Mouse (Mus musculus) CH12.LX (cell line): ENCODE data around the gene Vinac1. TPM values are rescaled to one million over a fixed set of nuclear protein-coding genes. Genes with fewer than 3 reads are reported as not detected.
A peak's percentile ranks its signal among the peaks of the same experiment; 100 is the strongest.

Experiments
- DNase-seq: peaks from one replicate; pipeline ENCODE4 v3.0.0-alpha.2; 2013; ENCODE audit errors: extremely low read depth
- H3K27ac ChIP-seq: 2 replicates; pipeline ENCODE4 v1.5.1; 2012; ENCODE audit warnings: low read depth, mild to moderate bottlenecking, control low read depth, moderate library complexity; ENCODE audit not compliant: insufficient read depth
- H3K27me3 ChIP-seq: replicated peaks from 2 replicates; pipeline ENCODE3; 2012; ENCODE audit warnings: inconsistent platforms
- H3K36me3 ChIP-seq, 2 experiments: replicated peaks in 1 of 2; 2 replicates each; pipeline versions ENCODE3 to v1.6.1; 2012; ENCODE audit warnings: inconsistent platforms in 1 of 2, low read length in 1 of 2, mild to moderate bottlenecking in 1 of 2, mixed read lengths in 1 of 2, moderate library complexity in 1 of 2; ENCODE audit not compliant: control insufficient read depth in 1 of 2, insufficient read depth in 1 of 2
- H3K4me1 ChIP-seq, 2 experiments: 2 replicates each; pipeline ENCODE4 v1.6.1; 2012; ENCODE audit warnings: inconsistent platforms in 1 of 2, moderate library complexity in 1 of 2; ENCODE audit not compliant: insufficient read depth in 2 of 2, control insufficient read depth in 1 of 2
- H3K4me2 ChIP-seq: 2 replicates; pipeline ENCODE4 v1.6.1; 2012; ENCODE audit warnings: low read depth, mild to moderate bottlenecking, control low read depth; ENCODE audit not compliant: poor library complexity, insufficient read depth, severe bottlenecking
- H3K4me3 ChIP-seq, 3 experiments: fragments of 150-350 bp in 1 of 3; sonication (generic) in 1 of 3; replicated peaks in 1 of 3; 2 replicates each; pipeline versions ENCODE3 to v1.5.1; 2011 to 2012; ENCODE audit warnings: low read depth in 2 of 3, low read length in 2 of 3, mild to moderate bottlenecking in 2 of 3, moderate library complexity in 2 of 3, control low read depth in 1 of 3, improper control_type of control experiment in 1 of 3, inconsistent platforms in 1 of 3, mixed read lengths in 1 of 3; ENCODE audit not compliant: poor library complexity in 1 of 3
- H3K79me2 ChIP-seq: replicated peaks from 2 replicates; pipeline ENCODE4 v1.6.1; 2012; ENCODE audit warnings: mild to moderate bottlenecking, moderate library complexity; ENCODE audit not compliant: control insufficient read depth, poor library complexity, insufficient read depth, severe bottlenecking; ENCODE audit errors: extremely low read depth
- H3K9ac ChIP-seq: 2 replicates; pipeline ENCODE4 v1.6.1; 2012; ENCODE audit warnings: low read depth, mild to moderate bottlenecking, control low read depth, moderate library complexity; ENCODE audit not compliant: insufficient read depth
- H3K9me3 ChIP-seq: replicated peaks from 2 replicates; pipeline ENCODE3; 2012; ENCODE audit warnings: low read length, inconsistent platforms, mixed read lengths
- CHD1 ChIP-seq: IDR thresholded peaks from 2 replicates; pipeline ENCODE4 v1.6.1; 2012; ENCODE audit warnings: low read depth, low read length, improper control_type of control experiment, inconsistent platforms
- CTCF ChIP-seq, 2 experiments: IDR thresholded peaks in 1 of 2; conservative IDR thresholded peaks in 1 of 2; 2 replicates each; pipeline ENCODE4 v1.5.1; 2011 to 2012; ENCODE audit warnings: low read depth in 2 of 2, low read length in 2 of 2, improper control_type of control experiment in 1 of 2, inconsistent platforms in 1 of 2, mild to moderate bottlenecking in 1 of 2, moderate library complexity in 1 of 2
- E2F4 ChIP-seq: IDR thresholded peaks from 2 replicates; pipeline ENCODE4 v1.6.1; 2011; ENCODE audit warnings: low read depth, low read length, improper control_type of control experiment; ENCODE audit not compliant: insufficient replicate concordance
- ELF1 ChIP-seq: IDR thresholded peaks from 2 replicates; pipeline ENCODE4 v1.6.1; 2014; ENCODE audit warnings: low read depth, mild to moderate bottlenecking, inconsistent platforms, low read length, improper control_type of control experiment
- EP300 ChIP-seq: IDR thresholded peaks from 2 replicates; pipeline ENCODE4 v1.6.1; 2011; ENCODE audit warnings: low read length, improper control_type of control experiment
- HCFC1 ChIP-seq: IDR thresholded peaks from 2 replicates; pipeline ENCODE4 v1.6.1; 2012; ENCODE audit warnings: low read depth, mild to moderate bottlenecking, inconsistent platforms, low read length, improper control_type of control experiment
- JUND ChIP-seq: conservative IDR thresholded peaks from 2 replicates; pipeline ENCODE4 v1.6.1; 2011; ENCODE audit warnings: low read depth, low read length, improper control_type of control experiment
- MAFK ChIP-seq: IDR thresholded peaks from 2 replicates; pipeline ENCODE4 v1.6.1; 2011; ENCODE audit warnings: low read length, improper control_type of control experiment; ENCODE audit not compliant: insufficient replicate concordance
- MEF2A ChIP-seq: IDR thresholded peaks from 2 replicates; pipeline ENCODE4 v1.6.1; 2014; ENCODE audit warnings: low read depth, mild to moderate bottlenecking, inconsistent platforms, low read length, improper control_type of control experiment, borderline replicate concordance
- MXI1 ChIP-seq: IDR thresholded peaks from 2 replicates; pipeline ENCODE4 v1.6.1; 2011; ENCODE audit warnings: mild to moderate bottlenecking, low read depth, low read length, improper control_type of control experiment
- NRF1 ChIP-seq: IDR thresholded peaks from 2 replicates; pipeline ENCODE4 v1.6.1; 2014; ENCODE audit warnings: low read depth, mild to moderate bottlenecking, inconsistent platforms, low read length, improper control_type of control experiment, moderate library complexity
- PAX5 ChIP-seq: IDR thresholded peaks from 2 replicates; pipeline ENCODE4 v1.6.1; 2012; ENCODE audit warnings: low read length, inconsistent platforms, mixed read lengths
- RAD21 ChIP-seq: IDR thresholded peaks from 2 replicates; pipeline ENCODE4 v1.6.1; 2011; ENCODE audit warnings: low read depth, mild to moderate bottlenecking, low read length, improper control_type of control experiment, moderate library complexity
- RCOR1 ChIP-seq: conservative IDR thresholded peaks from 2 replicates; pipeline ENCODE4 v1.6.1; 2012; ENCODE audit warnings: low read depth, mild to moderate bottlenecking, inconsistent platforms, low read length, improper control_type of control experiment
- SIN3A ChIP-seq: IDR thresholded peaks from 2 replicates; pipeline ENCODE4 v1.6.1; 2012; ENCODE audit warnings: low read length, improper control_type of control experiment, inconsistent platforms
- UBTF ChIP-seq: IDR thresholded peaks from 2 replicates; pipeline ENCODE4 v1.6.1; 2012; ENCODE audit warnings: low read depth, mild to moderate bottlenecking, inconsistent platforms, low read length, improper control_type of control experiment, moderate library complexity
- USF1 ChIP-seq: IDR thresholded peaks from 2 replicates; pipeline ENCODE4 v1.6.1; 2014; ENCODE audit warnings: low read depth, mild to moderate bottlenecking, inconsistent platforms, low read length, improper control_type of control experiment
- USF2 ChIP-seq: conservative IDR thresholded peaks from 2 replicates; pipeline ENCODE4 v1.6.1; 2011; ENCODE audit warnings: low read depth, low read length, improper control_type of control experiment
- ZNF384 ChIP-seq: IDR thresholded peaks from 2 replicates; pipeline ENCODE4 v1.6.1; 2012; ENCODE audit warnings: low read depth, low read length, improper control_type of control experiment, inconsistent platforms
- dilution Hi-C: fragments of 300-500 bp; cut with MboI; formaldehyde crosslinking; loops from 2 replicates; pipeline ENCODE4 v1.14.3; 2020; ENCODE audit warnings: low sequenced_read_pairs; ENCODE audit not compliant: extremely low pct_unique_long_range_greater_than_20kb, extremely low pct_ligation_motif_present
- in situ Hi-C: fragments of 300-500 bp; cut with MboI; formaldehyde crosslinking; loops from 3 replicates; pipeline ENCODE4 v1.14.3; 2019; ENCODE audit warnings: low sequenced_read_pairs, low pct_ligation_motif_present, low pct_unique_long_range_greater_than_20kb, mixed read lengths
- polyA plus RNA-seq: library from polyadenylated mRNA; unstranded; fragments of >175 nt; gene quantifications from 2 replicates; pipeline ENCODE4 v1.2.1, GENCODE M21; 2012; ENCODE audit warnings: low read depth; ENCODE audit not compliant: insufficient read length
- total RNA-seq, 2 experiments: library from RNA; depleted of rRNA; stranded (reverse); fragments of 300-350 nt in 1 of 2; fragments of >200 nt in 1 of 2; gene quantifications; 2 replicates each; pipeline ENCODE4 v1.2.3; 2012 to 2014

Vinac1 gene
- total and polyA plus RNA-seq, 3 experiments: 0.06 TPM; not detected in 2

DNA sequence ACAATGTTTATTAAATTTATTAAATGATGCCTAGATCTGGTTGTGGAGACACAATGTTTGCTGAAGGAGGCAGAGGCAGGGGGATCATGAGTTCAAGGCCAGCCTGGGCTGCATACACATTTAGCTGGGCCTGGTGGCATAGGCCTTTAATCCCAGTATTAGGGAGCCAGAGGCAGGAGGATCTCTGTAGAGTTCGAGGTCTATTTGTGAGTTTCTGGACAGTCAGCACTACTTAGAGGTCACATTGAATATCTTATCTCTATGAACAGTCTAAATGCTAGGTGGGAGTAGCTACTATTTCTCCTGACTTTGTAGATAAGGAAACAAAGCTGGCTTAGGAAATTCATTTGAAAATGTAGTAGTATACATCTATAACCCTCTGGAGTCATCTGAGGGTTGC, 39.5 kb upstream of the Vinac1 start:
- dilution Hi-C loops (no loop called here), in situ Hi-C loops (no loop called here)
- Histone ChIP-seq H3K9me3 (peaks cover 5% of the 10 kb centered on the region), H3K4me1 (no peaks in the 10 kb centered on the region), H3K27me3 (no peaks in the 10 kb centered on the region), H3K4me3 (no peak overlapping the region), H3K4me2 (no peak overlapping the region), H3K79me2 (no peaks in the 10 kb centered on the region), H3K36me3 (peaks cover 0 to 23% of the 10 kb centered on the region in 2 experiments), H3K27ac (no peak overlapping the region), H3K9ac (no peak overlapping the region)
- TF ChIP-seq HCFC1: no peak
- no peak for TF ChIP-seq UBTF
- no peak for TF ChIP-seq JUND
- no peak for TF ChIP-seq MXI1
- no peak for TF ChIP-seq USF1
- no peak for DNase-seq

- dilution Hi-C loops (no loop called here), in situ Hi-C loops (no loop called here)
- Histone ChIP-seq H3K4me2 (no peak overlapping the region), H3K36me3 (peaks cover 0 to 15% of the 10 kb centered on the region in 2 experiments), H3K4me1 (no peaks in the 10 kb centered on the region), H3K9ac (no peak overlapping the region), H3K9me3 (peaks cover 5% of the 10 kb centered on the region), H3K4me3 (no peak overlapping the region), H3K27ac (no peak overlapping the region), H3K79me2 (no peaks in the 10 kb centered on the region), H3K27me3 (no peaks in the 10 kb centered on the region)
- TF ChIP-seq PAX5: no peak
- peak; percentile 20 to 40; a peak in 2 of 4 replicates for TF ChIP-seq CTCF (conservative IDR thresholded peaks at IDR 0.05 in 1 of 2, IDR thresholded peaks at IDR 0.05 in 1 of 2; ENCODE audit: low read depth in 2 of 2, low read length in 2 of 2)
- no peak for DNase-seq
These were observed 37.0 kb upstream of the Vinac1 start for GRCm38 (mm10) chr2:129084959-129085358.

GRCm38 (mm10) chr2:129083514-129083913, 35.5 kb upstream of the Vinac1 start:
- in situ Hi-C loops (no loop called here), dilution Hi-C loops (no loop called here)
- Histone ChIP-seq H3K36me3 (peaks cover 0 to 9% of the 10 kb centered on the region in 2 experiments), H3K4me2 (no peak overlapping the region), H3K9me3 (peaks cover 5% of the 10 kb centered on the region), H3K9ac (no peak overlapping the region), H3K27ac (no peak overlapping the region), H3K4me3 (no peak overlapping the region), H3K4me1 (no peaks in the 10 kb centered on the region), H3K27me3 (no peaks in the 10 kb centered on the region), H3K79me2 (no peaks in the 10 kb centered on the region)
- DNase-seq: no peak
- TF ChIP-seq RAD21 (no peak), RCOR1 (no peak), NRF1 (no peak), ZNF384 (no peak), E2F4 (no peak), EP300 (no peak), ELF1 (no peak), MXI1 (no peak), SIN3A (no peak), CHD1 (no peak), MEF2A (no peak), MAFK (no peak), USF2 (no peak)
